Mouse (Mus musculus) heart, embryonic 14.5 days (tissue): ENCODE data around the gene Mtif3. TPM values are rescaled to one million over a fixed set of nuclear protein-coding genes. Genes with fewer than 3 reads are reported as not detected.

ENCODE experiments used
- ATAC-seq: fragments of 200-750 bp; cut with Nextera tagmentation; 2 replicates; pipeline ENCODE4 v1.8.0; 2017; ENCODE audit warnings: low read depth, moderate TSS enrichment; ENCODE audit not compliant: insufficient number of reproducible peaks, insufficient read depth, low FRiP score
- H3K27ac ChIP-seq, 2 experiments: fragments of 200-500 bp in 1 of 2; fragments of 300-500 bp in 1 of 2; sonication (generic) in 1 of 2; replicated peaks in 1 of 2; 2 replicates each; pipeline ENCODE4 v1.5.1; 2012 to 2014; ENCODE audit warnings: low read depth in 2 of 2, low read length in 2 of 2, control low read depth in 1 of 2, mild to moderate bottlenecking in 1 of 2, mixed read lengths in 1 of 2; ENCODE audit not compliant: control insufficient read depth in 1 of 2, insufficient read depth in 1 of 2
- H3K27me3 ChIP-seq: fragments of 300-500 bp; sonication (generic); 2 replicates; pipeline ENCODE4 v1.6.1; 2014; ENCODE audit warnings: mild to moderate bottlenecking, low read length, control low read depth; ENCODE audit not compliant: control insufficient read depth, insufficient read depth
- H3K36me3 ChIP-seq: fragments of 300-500 bp; sonication (generic); 2 replicates; pipeline ENCODE4 v1.6.1; 2014; ENCODE audit warnings: mild to moderate bottlenecking, control low read depth, low read length, mixed read lengths; ENCODE audit not compliant: control insufficient read depth, insufficient read depth
- H3K4me1 ChIP-seq, 2 experiments: fragments of 200-500 bp in 1 of 2; fragments of 300-500 bp in 1 of 2; sonication (generic) in 1 of 2; 2 replicates each; pipeline ENCODE4 v1.6.1; 2012 to 2014; ENCODE audit warnings: low read length in 2 of 2, control low read depth in 1 of 2, mixed read lengths in 1 of 2; ENCODE audit not compliant: control insufficient read depth in 2 of 2, insufficient read depth in 2 of 2
- H3K4me2 ChIP-seq: fragments of 300-500 bp; sonication (generic); 2 replicates; pipeline ENCODE4 v1.6.1; 2014; ENCODE audit warnings: mild to moderate bottlenecking, low read length
- H3K4me3 ChIP-seq, 2 experiments: fragments of 200-500 bp in 1 of 2; fragments of 300-500 bp in 1 of 2; sonication (generic) in 1 of 2; 2 replicates each; pipeline ENCODE4 v1.5.1; 2012 to 2014; ENCODE audit warnings: low read length in 2 of 2, mild to moderate bottlenecking in 2 of 2, control low read depth in 1 of 2, low read depth in 1 of 2, moderate library complexity in 1 of 2; ENCODE audit not compliant: control insufficient read depth in 1 of 2, insufficient read depth in 1 of 2
- H3K9ac ChIP-seq: fragments of 300-500 bp; sonication (generic); 2 replicates; pipeline ENCODE4 v1.6.1; 2014; ENCODE audit warnings: mild to moderate bottlenecking, low read length
- H3K9me3 ChIP-seq: fragments of 300-500 bp; sonication (generic); 2 replicates; pipeline ENCODE4 v1.6.1; 2016; ENCODE audit warnings: low read length, control low read depth; ENCODE audit not compliant: control insufficient read depth
- WGBS: fragments of 180-500 bp; shearing (Covaris S2); extraction: QIAGEN DNeasy Blood & Tissue Kit; methylation state at CpG from one replicate; pipeline ENCODE4 v1.1.7; 2014; 5-methylcytosine and 5-hydroxymethylcytosine counted together
- polyA plus RNA-seq: library from polyadenylated mRNA; unstranded; fragments of >200 nt; fragmentation: Nextera tagmentation; extraction: Ambion mirVana; gene quantifications from 2 replicates; pipeline ENCODE4 v1.2.1, GENCODE M21; 2014

Mtif3 gene
- polyA plus RNA-seq, 1 experiment from 2014 or later = 23.8 TPM

DNA sequence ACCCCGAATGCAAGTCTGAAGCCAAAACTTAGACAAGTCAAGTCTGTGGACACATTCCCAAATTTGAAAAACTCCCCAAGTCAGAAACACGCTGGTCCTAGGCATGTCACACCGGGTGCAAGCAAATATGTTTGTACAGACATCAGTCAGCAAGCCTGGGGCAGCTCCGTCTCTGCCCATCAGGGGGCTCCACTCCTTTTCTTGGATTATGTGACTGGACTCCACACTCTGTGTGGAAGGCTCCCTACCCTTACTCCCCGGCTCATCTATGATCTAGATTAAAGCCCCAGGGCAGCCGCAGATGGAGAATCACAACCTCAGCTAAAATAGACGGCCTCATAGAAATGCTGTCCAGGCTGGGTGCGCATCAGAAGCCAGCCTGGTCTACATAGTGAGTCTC is 47.3 kb downstream of the Mtif3 start:
- no peaks in the 10 kb centered on the region for H3K36me3 ChIP-seq
- 59% methylated on average over 8 of the region's 8 CpGs for WGBS
- ATAC-seq = no peak
- H3K4me2 ChIP-seq = no peak overlapping the region
- no peak overlapping the region for H3K9ac ChIP-seq
- no peaks in the 10 kb centered on the region for H3K9me3 ChIP-seq
- peaks cover 3 to 9% of the 10 kb centered on the region in 2 experiments; a peak in 2 of 4 replicates for H3K4me1 ChIP-seq
- H3K4me3 ChIP-seq = no peak overlapping the region
- peaks cover 7% of the 10 kb centered on the region; the same call in 1 of the 2 replicates for H3K27me3 ChIP-seq
- no peak overlapping the region for H3K27ac ChIP-seq

DNA sequence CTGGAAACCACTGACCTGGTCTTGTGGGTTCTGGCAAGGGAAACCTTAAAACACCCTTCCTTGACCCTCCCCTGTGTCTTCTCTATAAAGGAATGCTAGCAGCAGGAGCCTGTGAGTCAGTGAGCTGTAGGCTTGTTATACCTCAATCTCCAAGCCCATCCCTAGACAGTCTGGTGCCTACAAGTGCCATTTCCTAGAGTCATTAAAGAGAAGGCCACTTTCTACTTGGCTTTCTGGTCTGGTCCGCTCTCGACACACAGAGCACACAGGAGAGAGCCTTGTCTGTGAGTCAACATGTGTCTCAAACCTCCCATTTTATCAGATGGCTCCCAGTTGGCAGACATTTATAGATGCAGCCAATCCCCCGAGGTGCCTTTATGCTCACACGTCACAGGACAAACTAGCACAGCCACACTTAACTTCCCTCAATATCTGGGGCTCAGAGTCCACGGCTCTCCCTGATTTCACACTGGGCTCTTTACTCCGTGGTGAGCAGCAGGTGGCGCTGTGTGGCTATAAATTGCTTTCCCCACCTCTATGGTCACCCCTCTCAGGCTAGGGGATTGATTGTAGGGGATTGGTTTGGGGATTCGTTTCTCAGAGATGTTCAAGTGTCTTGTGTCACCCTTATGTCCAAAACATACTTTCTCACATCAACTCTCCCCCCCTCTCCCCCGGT is 49.4 kb downstream of the Mtif3 start:
- Histone ChIP-seq H3K27me3 (peaks cover 4% of the 10 kb centered on the region; the same call in 1 of the 2 replicates), H3K9ac (no peak overlapping the region), H3K4me3 (no peak overlapping the region), H3K9me3 (no peaks in the 10 kb centered on the region), H3K36me3 (no peaks in the 10 kb centered on the region), H3K4me1 (no peaks in the 10 kb centered on the region), H3K27ac (no peak overlapping the region), H3K4me2 (no peak overlapping the region)
- no peak; the same call in 1 of the 2 replicates for ATAC-seq
- 25% methylated on average over 9 of the region's 9 CpGs for WGBS

DNA sequence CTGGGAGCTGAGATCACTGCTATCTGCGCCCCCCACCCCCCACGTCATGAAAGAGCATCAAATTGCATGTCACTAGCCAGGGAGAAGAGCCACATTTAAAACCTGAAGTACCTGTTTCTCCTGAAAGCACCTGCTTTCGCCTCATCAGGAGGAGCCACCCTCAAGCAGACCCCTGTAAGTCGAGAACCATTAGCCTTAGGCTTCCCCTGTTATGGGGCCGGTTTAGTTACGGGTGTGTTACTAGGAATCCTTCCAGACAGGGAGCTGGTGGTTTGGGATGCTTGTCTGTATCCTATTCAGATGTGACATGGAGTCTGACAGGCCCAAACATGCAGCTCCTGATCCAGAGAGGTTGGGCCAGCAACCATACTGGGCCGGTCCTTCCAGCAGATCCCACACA is 50.2 kb downstream of the Mtif3 start:
- H3K27ac ChIP-seq = no peak overlapping the region
- no peak overlapping the region for H3K9ac ChIP-seq
- no peak for ATAC-seq
- H3K27me3 ChIP-seq = peaks cover 4% of the 10 kb centered on the region; the same call in 1 of the 2 replicates
- WGBS = 79% methylated on average over 7 of the region's 7 CpGs
- H3K4me1 ChIP-seq = no peaks in the 10 kb centered on the region
- H3K9me3 ChIP-seq = no peaks in the 10 kb centered on the region
- H3K4me3 ChIP-seq = no peak overlapping the region
- H3K4me2 ChIP-seq = no peak overlapping the region
- no peaks in the 10 kb centered on the region for H3K36me3 ChIP-seq

DNA sequence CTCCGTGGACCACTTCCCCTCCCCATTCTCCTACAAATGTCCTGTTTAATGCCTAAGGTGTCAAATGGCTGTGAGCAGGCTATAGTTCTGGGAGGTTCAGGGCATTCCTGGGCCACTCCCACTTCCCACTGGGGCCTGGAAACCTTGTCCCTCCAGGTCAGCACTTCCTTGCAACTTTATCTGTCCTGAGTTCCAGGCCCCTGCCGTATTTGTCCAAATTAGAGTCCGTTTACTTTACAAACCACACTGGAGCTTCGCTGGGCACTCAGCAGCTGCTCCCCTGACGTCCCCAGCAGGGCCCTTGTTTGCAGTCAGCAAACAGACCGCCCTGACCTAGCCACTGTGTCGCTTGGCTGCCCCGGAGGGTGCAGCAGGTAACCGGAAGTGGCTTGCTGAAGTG is 51.4 kb downstream of the Mtif3 start:
- no peak overlapping the region for H3K9ac ChIP-seq
- peaks cover 4% of the 10 kb centered on the region; the same call in 1 of the 2 replicates for H3K27me3 ChIP-seq
- WGBS = 10% methylated on average over 9 of the region's 9 CpGs
- no peak for ATAC-seq
- no peaks in the 10 kb centered on the region; a peak in 1 of 4 replicates for H3K4me1 ChIP-seq
- no peak overlapping the region for H3K4me2 ChIP-seq
- no peak overlapping the region for H3K4me3 ChIP-seq
- H3K9me3 ChIP-seq = no peaks in the 10 kb centered on the region
- H3K36me3 ChIP-seq = no peaks in the 10 kb centered on the region
- H3K27ac ChIP-seq = no peak overlapping the region

DNA sequence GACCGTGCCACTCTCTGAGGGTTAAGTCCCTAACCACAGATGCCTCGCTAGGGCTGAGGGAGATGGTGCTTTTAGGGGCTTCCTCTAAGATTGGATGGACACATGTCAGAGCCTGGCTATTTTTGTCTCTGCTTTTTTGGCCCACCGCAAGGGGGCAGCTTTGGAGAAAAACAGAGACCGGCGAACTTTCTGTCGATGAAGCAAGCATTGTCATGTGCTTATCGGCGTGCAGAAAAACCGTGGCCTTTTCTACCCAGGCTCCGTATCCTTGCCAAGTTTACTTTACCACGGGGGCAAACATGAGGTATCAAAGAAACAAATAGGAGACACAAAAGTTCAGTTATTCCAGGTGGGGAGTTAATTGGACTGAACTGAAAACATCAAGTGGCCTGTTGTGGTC is 55.0 kb downstream of the Mtif3 start:
- no peak overlapping the region for H3K4me2 ChIP-seq
- ATAC-seq = no peak
- 45% methylated on average over 11 of the region's 11 CpGs for WGBS

DNA sequence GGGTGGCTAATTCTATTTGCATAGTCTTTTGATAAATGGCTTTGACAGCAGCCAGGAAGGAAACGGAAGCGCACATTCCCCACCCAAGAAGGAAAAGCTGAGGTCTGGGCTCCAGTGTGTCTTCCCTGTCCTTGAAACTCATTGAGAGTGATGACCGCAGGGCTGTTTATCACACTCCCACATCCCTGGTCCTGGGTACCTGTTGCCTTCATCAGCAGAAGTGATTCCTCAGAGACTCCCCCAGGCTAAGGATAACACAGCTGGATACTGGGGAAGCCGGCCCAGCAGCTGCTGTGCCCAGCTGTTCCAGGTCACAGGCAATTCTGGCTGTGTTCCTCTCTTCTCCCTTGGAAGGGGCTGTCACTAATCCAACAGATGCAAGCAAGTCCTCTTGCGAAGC is 56.1 kb downstream of the Mtif3 start:
- 29% methylated on average over 5 of the region's 5 CpGs for WGBS
- Histone ChIP-seq H3K9ac (no peak overlapping the region), H3K4me1 (peaks cover 0 to 2% of the 10 kb centered on the region in 2 experiments; a peak in 1 of 4 replicates), H3K4me3 (no peak overlapping the region), H3K27me3 (no peaks in the 10 kb centered on the region), H3K27ac (no peak overlapping the region), H3K9me3 (no peaks in the 10 kb centered on the region), H3K4me2 (no peak overlapping the region), H3K36me3 (no peaks in the 10 kb centered on the region)
- ATAC-seq = no peak

More for the DNA sequence above, 55.0 kb downstream of the Mtif3 start:
- Histone ChIP-seq H3K27me3 (no peaks in the 10 kb centered on the region), H3K4me3 (no peak overlapping the region), H3K36me3 (no peaks in the 10 kb centered on the region), H3K9me3 (no peaks in the 10 kb centered on the region), H3K9ac (no peak overlapping the region), H3K4me1 (peaks cover 0 to 2% of the 10 kb centered on the region in 2 experiments; a peak in 1 of 4 replicates), H3K27ac (no peak overlapping the region)

DNA sequence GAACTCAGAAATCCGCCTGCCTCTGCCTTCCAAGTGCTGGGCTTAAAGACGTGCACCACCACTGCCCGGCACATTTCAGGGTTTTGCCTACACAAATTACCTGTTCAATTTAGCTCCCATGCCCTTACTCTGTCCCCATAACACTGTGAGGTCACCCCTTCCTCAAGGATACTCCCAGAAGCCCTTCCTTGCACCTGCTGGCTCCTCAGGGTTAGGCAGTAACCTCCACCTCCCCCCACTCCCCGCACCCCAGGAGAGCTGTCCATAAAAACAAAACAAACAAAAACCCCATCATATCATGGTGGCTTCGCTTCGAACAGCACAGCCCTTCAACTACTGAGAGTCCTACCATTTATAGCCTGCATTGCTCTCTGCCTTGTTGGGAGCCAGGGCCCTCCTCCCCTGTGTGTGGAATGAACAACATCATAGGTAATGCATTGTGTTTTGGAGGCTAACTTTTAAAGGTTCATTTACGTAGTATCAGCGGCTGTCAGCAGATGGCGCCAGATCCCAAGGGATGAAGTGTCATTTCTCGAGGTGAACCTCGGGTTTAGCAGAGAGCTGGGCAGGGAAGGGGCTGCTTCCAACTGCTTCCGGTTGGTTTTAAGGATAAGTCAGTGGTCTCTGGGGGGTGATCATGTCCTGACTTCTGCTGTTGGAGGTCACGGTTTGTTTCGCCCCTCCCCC is 58.0 kb downstream of the Mtif3 start:
- WGBS = 25% methylated on average over 14 of the region's 14 CpGs
- no peaks in the 10 kb centered on the region for H3K27me3 ChIP-seq
- no peak overlapping the region for H3K27ac ChIP-seq
- H3K9ac ChIP-seq = no peak overlapping the region
- H3K9me3 ChIP-seq = no peaks in the 10 kb centered on the region
- no peak overlapping the region for H3K4me3 ChIP-seq
- ATAC-seq = no peak
- peaks cover 0 to 2% of the 10 kb centered on the region in 2 experiments; a peak in 1 of 4 replicates for H3K4me1 ChIP-seq
- no peaks in the 10 kb centered on the region for H3K36me3 ChIP-seq
- peak overlapping the region; percentile 45 for H3K4me2 ChIP-seq
